In the genomic region with DNA sequence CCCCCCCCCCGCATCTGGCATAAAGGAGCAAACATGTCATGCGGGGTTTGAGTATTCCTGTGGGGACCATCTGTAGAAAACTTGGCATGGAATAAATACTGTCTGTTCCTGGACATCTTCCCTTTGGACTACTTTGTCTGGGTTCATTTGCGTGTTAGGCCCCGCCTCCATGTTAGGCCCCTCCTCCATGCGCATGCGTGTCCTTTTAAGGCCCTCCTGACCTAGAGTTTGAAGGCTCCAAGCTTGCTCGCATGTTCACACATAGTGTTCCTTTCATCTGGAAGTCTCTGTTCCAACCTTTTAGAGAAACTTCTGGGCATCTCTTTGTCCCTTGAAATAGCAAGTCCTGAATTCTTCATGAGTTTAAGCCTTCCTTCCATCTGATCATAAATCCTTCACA, we compare ENCODE assay signal across 14 mouse cellular contexts.
"Had no signal": no experiment of that assay in that cellular context is flagged by ENCODE, and none has a peak within 500 bp of the region (broad histone marks: within the 10 kb centered on the region; RNA-seq: fewer than 3 reads in every experiment).

No protein-coding gene starts in this region.

- H3K36me3 ChIP-seq: limb, embryonic 10.5 days; liver, embryonic 12.5 days; midbrain, embryonic 15.5 days; neural tube, embryonic 12.5 days had no signal

- DNase-seq: kidney, adult 8-10 months; kidney, postnatal 25 days; liver, postnatal 0 days; right cerebral cortex, postnatal 4 days; spleen, adult 18-20 months; thymus, postnatal 4 days had no signal

- H3K27ac ChIP-seq: left cerebral cortex, adult 2 months; limb, embryonic 10.5 days; liver, embryonic 12.5 days; macrophage; midbrain, embryonic 15.5 days; neural tube, embryonic 12.5 days had no signal

- H3K9ac ChIP-seq: liver, embryonic 12.5 days; liver, postnatal 0 days; midbrain, embryonic 15.5 days; neural tube, embryonic 12.5 days had no signal

- H3K9me3 ChIP-seq: limb, embryonic 10.5 days; liver, embryonic 12.5 days; megakaryocyte, embryonic 14.5 days; midbrain, embryonic 15.5 days; neural tube, embryonic 12.5 days had no signal

- H3K4me1 ChIP-seq: neural tube, embryonic 12.5 days had no signal

- ATAC-seq: midbrain, embryonic 15.5 days had no signal

- H3K4me2 ChIP-seq: liver, embryonic 12.5 days; midbrain, embryonic 11.5 days; midbrain, embryonic 15.5 days; neural tube, embryonic 12.5 days had no signal

- H3K27me3 ChIP-seq: liver, embryonic 12.5 days; megakaryocyte, embryonic 14.5 days; midbrain, embryonic 15.5 days; neural tube, embryonic 12.5 days had no signal

- H3K4me3 ChIP-seq: left cerebral cortex, adult 2 months; limb, embryonic 10.5 days; liver, embryonic 12.5 days; megakaryocyte, embryonic 14.5 days; midbrain, embryonic 15.5 days; neural tube, embryonic 12.5 days had no signal
